Mouse (Mus musculus): ENCODE data around the gene Plpp7. TPM values are rescaled to one million over a fixed set of nuclear protein-coding genes. Genes with fewer than 3 reads are reported as not detected.

Gene Plpp7
- polyA plus RNA-seq, 1 experiment from 2014 or later: 2.6 TPM

- Histone ChIP-seq H3K4me1 (replicated peaks; ENCODE audit: control insufficient read depth, insufficient read depth) (no peaks in the 10 kb centered on the region), H3K36me3 (ENCODE audit: control insufficient read depth, insufficient read depth, low read length) (no peaks in the 10 kb centered on the region)
- 61% methylated on average over 6 of the region's 6 CpGs for WGBS
Measured at GRCm38 (mm10) chr2:32060228-32060805, 35.0 kb upstream of the Plpp7 start.

DNA sequence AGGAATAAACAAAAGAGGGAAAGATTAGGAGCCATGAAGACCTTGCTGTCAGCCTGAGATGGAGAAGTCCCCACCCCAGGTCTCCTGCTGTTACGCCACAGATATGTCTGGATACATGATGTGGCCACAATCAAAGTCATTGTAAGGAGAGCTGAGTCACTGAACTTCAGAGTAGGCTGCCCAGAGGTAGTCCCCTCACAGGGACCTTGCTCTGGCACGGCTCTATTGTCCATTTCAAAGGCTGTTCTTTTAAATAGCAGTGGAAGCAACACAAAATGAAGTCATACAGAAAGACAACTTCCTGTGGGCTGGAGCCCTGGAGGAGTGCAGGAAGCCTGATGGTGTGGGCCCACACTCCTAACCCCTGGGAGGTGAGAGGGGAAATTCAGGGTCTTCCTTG is 34.1 kb upstream of the Plpp7 start:
- no peak for TF ChIP-seq CTCF (IDR thresholded peaks at IDR 0.05; ENCODE audit: low read depth)
- TF ChIP-seq EP300 (optimal IDR thresholded peaks at IDR 0.05): no peak
- no peak overlapping the region for H3K4me3 ChIP-seq (ENCODE audit: low read depth, low read length)
- no peak overlapping the region for H3K4me2 ChIP-seq (replicated peaks; ENCODE audit: low read depth)
- H3K36me3 ChIP-seq (ENCODE audit: control insufficient read depth, insufficient read depth, low read length): no peaks in the 10 kb centered on the region
- H3K27me3 ChIP-seq (ENCODE audit: control insufficient read depth, insufficient read depth, low read length): no peaks in the 10 kb centered on the region
- no peaks in the 10 kb centered on the region for H3K4me1 ChIP-seq (replicated peaks; ENCODE audit: control insufficient read depth, insufficient read depth)
- no peak overlapping the region for H3K9ac ChIP-seq (ENCODE audit: low read length)
- no peak overlapping the region for H3K27ac ChIP-seq (replicated peaks)
- DNase-seq (ENCODE audit: low spot score): no peak
- ATAC-seq (ENCODE audit: low FRiP score, low TSS enrichment): no peak
- 56% methylated on average over 2 of the region's 2 CpGs for WGBS
- no peaks in the 10 kb centered on the region for H3K9me3 ChIP-seq (ENCODE audit: control insufficient read depth, low read length)

More at GRCm38 (mm10) chr2:32060228-32060805, 35.0 kb upstream of the Plpp7 start:
- Histone ChIP-seq H3K27ac (replicated peaks) (no peak overlapping the region), H3K9ac (ENCODE audit: low read length) (no peak overlapping the region), H3K4me3 (ENCODE audit: low read depth, low read length) (no peak overlapping the region), H3K9me3 (ENCODE audit: control insufficient read depth, low read length) (no peaks in the 10 kb centered on the region), H3K4me2 (replicated peaks; ENCODE audit: low read depth) (no peak overlapping the region), H3K27me3 (ENCODE audit: control insufficient read depth, insufficient read depth, low read length) (no peaks in the 10 kb centered on the region)
- ATAC-seq (ENCODE audit: low FRiP score, low TSS enrichment) (no peak), DNase-seq (ENCODE audit: low spot score) (no peak)
- no peak for TF ChIP-seq CTCF (IDR thresholded peaks at IDR 0.05; ENCODE audit: low read depth)
- TF ChIP-seq EP300 (optimal IDR thresholded peaks at IDR 0.05): no peak

DNA sequence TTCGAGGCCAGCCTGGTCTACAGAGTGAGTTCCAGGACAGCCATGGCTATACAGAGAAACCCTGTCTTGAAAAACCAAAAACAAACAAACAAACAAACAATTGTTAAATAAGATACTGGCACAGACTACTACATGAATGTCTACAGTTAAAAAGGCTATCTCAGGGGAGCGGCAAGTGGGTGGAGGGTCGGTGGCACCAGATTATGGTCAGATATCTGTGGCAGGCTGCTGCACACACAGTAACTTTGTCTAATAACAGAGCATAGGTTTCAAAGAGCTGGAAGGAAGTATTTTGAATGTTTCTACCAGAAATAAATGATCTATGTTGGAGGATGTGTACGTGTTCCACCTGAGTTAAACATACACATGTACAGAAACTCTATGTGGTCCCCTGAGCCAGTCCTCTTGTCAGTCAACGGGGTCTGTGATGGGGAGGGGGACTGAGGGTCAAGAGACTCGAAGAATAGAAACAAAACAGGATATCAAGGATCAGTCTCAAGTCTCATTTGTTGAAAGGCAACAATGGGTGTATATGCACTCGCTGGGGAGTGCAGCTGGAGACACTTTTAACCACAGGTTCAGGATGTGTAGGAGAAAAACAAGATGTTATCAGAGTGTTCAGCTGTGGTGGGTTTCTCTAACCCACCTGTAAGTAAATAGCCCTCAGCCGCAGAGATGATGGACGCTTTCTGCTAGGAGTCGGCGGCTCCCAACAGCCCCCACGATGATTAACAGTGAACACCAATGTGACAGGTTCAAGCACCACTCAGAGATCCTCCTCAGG is 33.4 kb upstream of the Plpp7 start:
- 58% methylated on average over 12 of the region's 12 CpGs for WGBS
- H3K9me3 ChIP-seq (ENCODE audit: control insufficient read depth, low read length): no peaks in the 10 kb centered on the region
- H3K27me3 ChIP-seq (ENCODE audit: control insufficient read depth, insufficient read depth, low read length): no peaks in the 10 kb centered on the region
- no peak overlapping the region for H3K9ac ChIP-seq (ENCODE audit: low read length)
- no peak for ATAC-seq (ENCODE audit: low FRiP score, low TSS enrichment)
- no peaks in the 10 kb centered on the region for H3K36me3 ChIP-seq (ENCODE audit: control insufficient read depth, insufficient read depth, low read length)
- no peak overlapping the region for H3K4me2 ChIP-seq (replicated peaks; ENCODE audit: low read depth)
- H3K4me3 ChIP-seq (ENCODE audit: low read depth, low read length): no peak overlapping the region
- no peak for DNase-seq (ENCODE audit: low spot score)
- TF ChIP-seq CTCF (IDR thresholded peaks at IDR 0.05; ENCODE audit: low read depth) (no peak), EP300 (optimal IDR thresholded peaks at IDR 0.05) (no peak)
- H3K27ac ChIP-seq (replicated peaks): no peak overlapping the region
- H3K4me1 ChIP-seq (replicated peaks; ENCODE audit: control insufficient read depth, insufficient read depth): no peaks in the 10 kb centered on the region

GRCm38 (mm10) chr2:32062626-32063410 is 32.5 kb upstream of the Plpp7 start:
- no peak overlapping the region for H3K9ac ChIP-seq (ENCODE audit: low read length)
- no peak for TF ChIP-seq EP300 (optimal IDR thresholded peaks at IDR 0.05)
- TF ChIP-seq CTCF (IDR thresholded peaks at IDR 0.05; ENCODE audit: low read depth): no peak
- no peaks in the 10 kb centered on the region for H3K36me3 ChIP-seq (ENCODE audit: control insufficient read depth, insufficient read depth, low read length)
- no peak overlapping the region for H3K27ac ChIP-seq (replicated peaks)
- no peak overlapping the region for H3K4me2 ChIP-seq (replicated peaks; ENCODE audit: low read depth)
- H3K9me3 ChIP-seq (ENCODE audit: control insufficient read depth, low read length): no peaks in the 10 kb centered on the region
- no peaks in the 10 kb centered on the region for H3K4me1 ChIP-seq (replicated peaks; ENCODE audit: control insufficient read depth, insufficient read depth)
- ATAC-seq (ENCODE audit: low FRiP score, low TSS enrichment): no peak
- 80% methylated on average over 15 of the region's 15 CpGs for WGBS
- no peak overlapping the region for H3K4me3 ChIP-seq (ENCODE audit: low read depth, low read length)
- no peaks in the 10 kb centered on the region for H3K27me3 ChIP-seq (ENCODE audit: control insufficient read depth, insufficient read depth, low read length)
- no peak for DNase-seq (ENCODE audit: low spot score)

DNA sequence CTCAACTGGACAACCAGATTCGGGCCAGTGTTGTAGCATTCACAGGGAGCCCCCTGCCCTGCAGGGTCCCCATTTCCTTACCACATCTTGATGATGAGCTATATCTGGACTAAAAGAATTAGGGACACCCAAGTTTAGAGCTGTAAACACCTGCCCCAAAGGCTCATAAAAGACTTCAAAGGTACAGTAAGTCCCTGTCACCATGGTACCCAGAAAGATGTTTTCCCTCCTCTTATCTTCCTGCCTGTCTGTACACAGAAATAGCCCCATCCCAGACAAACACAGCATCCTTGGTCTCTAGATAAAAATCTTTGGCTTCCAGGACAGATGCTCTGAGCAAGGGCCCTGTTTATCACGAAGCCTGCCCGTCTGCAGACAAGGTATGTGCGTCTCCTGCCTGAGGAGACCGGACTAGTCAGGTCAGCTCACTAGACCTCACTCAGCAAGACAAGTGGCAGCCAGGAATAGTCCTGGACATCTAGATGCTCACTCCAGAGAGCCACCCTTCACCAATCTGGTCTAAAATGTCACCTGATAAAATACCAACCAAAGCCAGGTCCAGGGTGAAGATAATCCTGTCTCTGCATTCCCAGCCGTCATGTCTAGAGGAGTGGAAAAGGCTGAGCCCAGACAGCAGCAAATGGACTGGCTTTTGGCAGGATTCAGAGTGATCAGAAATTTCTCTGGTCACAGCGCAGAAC is 31.7 kb upstream of the Plpp7 start:
- H3K4me1 ChIP-seq (replicated peaks; ENCODE audit: control insufficient read depth, insufficient read depth): no peaks in the 10 kb centered on the region
- TF ChIP-seq EP300 (optimal IDR thresholded peaks at IDR 0.05): no peak
- TF ChIP-seq CTCF (IDR thresholded peaks at IDR 0.05; ENCODE audit: low read depth): no peak
- no peaks in the 10 kb centered on the region for H3K27me3 ChIP-seq (ENCODE audit: control insufficient read depth, insufficient read depth, low read length)
- H3K27ac ChIP-seq (replicated peaks): no peak overlapping the region
- H3K9ac ChIP-seq (ENCODE audit: low read length): no peak overlapping the region
- 76% methylated on average over 7 of the region's 7 CpGs for WGBS
- H3K4me2 ChIP-seq (replicated peaks; ENCODE audit: low read depth): no peak overlapping the region
- no peaks in the 10 kb centered on the region for H3K36me3 ChIP-seq (ENCODE audit: control insufficient read depth, insufficient read depth, low read length)
- ATAC-seq (ENCODE audit: low FRiP score, low TSS enrichment): no peak
- H3K9me3 ChIP-seq (ENCODE audit: control insufficient read depth, low read length): no peaks in the 10 kb centered on the region
- no peak for DNase-seq (ENCODE audit: low spot score)
- no peak overlapping the region for H3K4me3 ChIP-seq (ENCODE audit: low read depth, low read length)

Measured in stomach, postnatal 0 days (tissue).